Mouse (Mus musculus): ENCODE results near the gene Emx2. TPM values are rescaled to one million over a fixed set of nuclear protein-coding genes. Genes with fewer than 3 reads are reported as not detected.

Gene Emx2
- polyA plus RNA-seq, 1 experiment from 2014 or later = 18.2 TPM

- H3K4me2 ChIP-seq (replicated peaks) = no peak overlapping the region
- WGBS = 20% methylated on average over 13 of the region's 13 CpGs
Observed at GRCm38 (mm10) chr19:59453591-59453990, 4.6 kb upstream of the Emx2 start.

GRCm38 (mm10) chr19:59454196-59454595, 4.0 kb upstream of the Emx2 start:
- H3K36me3 ChIP-seq = no peaks in the 10 kb centered on the region
- no peak overlapping the region for H3K4me2 ChIP-seq (replicated peaks)
- peaks cover 44% of the 10 kb centered on the region for H3K4me1 ChIP-seq
- under 1% methylated on average over 18 of the region's 18 CpGs for WGBS
- 0 out of 2 replicates have a peak overlapping the region, but pooled peaks have one; percentile 2 for H3K27ac ChIP-seq (replicated peaks)
- H3K9me3 ChIP-seq (replicated peaks) = no peaks in the 10 kb centered on the region
- no peak overlapping the region for H3K4me3 ChIP-seq (replicated peaks)
- H3K9ac ChIP-seq = no peak overlapping the region
- ATAC-seq (ENCODE audit: insufficient number of reproducible peaks, low FRiP score, low TSS enrichment, low read depth) = peak; percentile 60; the same call in 1 of the 2 replicates
- H3K27me3 ChIP-seq = peaks cover 89% of the 10 kb centered on the region

More at GRCm38 (mm10) chr19:59453591-59453990, 4.6 kb upstream of the Emx2 start:
- H3K9me3 ChIP-seq (replicated peaks) = no peaks in the 10 kb centered on the region
- ATAC-seq (ENCODE audit: insufficient number of reproducible peaks, low FRiP score, low TSS enrichment, low read depth) = no peak
- no peak overlapping the region for H3K9ac ChIP-seq
- H3K27ac ChIP-seq (replicated peaks) = no peak overlapping the region
- H3K27me3 ChIP-seq = peaks cover 94% of the 10 kb centered on the region
- peaks cover 41% of the 10 kb centered on the region for H3K4me1 ChIP-seq
- no peak overlapping the region for H3K4me3 ChIP-seq (replicated peaks)
- no peaks in the 10 kb centered on the region for H3K36me3 ChIP-seq

- ATAC-seq (ENCODE audit: insufficient number of reproducible peaks, low FRiP score, low TSS enrichment, low read depth) = no peak
- H3K4me1 ChIP-seq = peaks cover 52% of the 10 kb centered on the region
- H3K27me3 ChIP-seq = peaks cover 85% of the 10 kb centered on the region
- WGBS = 18% methylated on average over 7 of the region's 7 CpGs
- H3K9me3 ChIP-seq (replicated peaks) = no peaks in the 10 kb centered on the region
- H3K27ac ChIP-seq (replicated peaks) = no peak overlapping the region
- H3K36me3 ChIP-seq = no peaks in the 10 kb centered on the region
- H3K9ac ChIP-seq = no peak overlapping the region
- H3K4me3 ChIP-seq (replicated peaks) = peak overlapping the region; percentile 47; the same call in 1 of the 2 replicates
- peak overlapping the region; percentile 60 for H3K4me2 ChIP-seq (replicated peaks)
Observed at GRCm38 (mm10) chr19:59455671-59456070, 2.5 kb upstream of the Emx2 start.

- H3K9me3 ChIP-seq (replicated peaks) = no peaks in the 10 kb centered on the region
- 1% methylated on average over 23 of the region's 23 CpGs for WGBS
- peak overlapping the region; percentile 47 for H3K4me3 ChIP-seq (replicated peaks)
- H3K4me1 ChIP-seq = peaks cover 41% of the 10 kb centered on the region
- ATAC-seq (ENCODE audit: insufficient number of reproducible peaks, low FRiP score, low TSS enrichment, low read depth) = peak; percentile 21; the same call in 1 of the 2 replicates
- H3K27me3 ChIP-seq = peaks cover 81% of the 10 kb centered on the region
- H3K27ac ChIP-seq (replicated peaks) = peak overlapping the region; percentile 84
- H3K36me3 ChIP-seq = no peaks in the 10 kb centered on the region
- H3K9ac ChIP-seq = peak overlapping the region; percentile 34
- H3K4me2 ChIP-seq (replicated peaks) = peak overlapping the region; percentile 60
Observed at GRCm38 (mm10) chr19:59457011-59457945, 894 bp upstream of the Emx2 start.

GRCm38 (mm10) chr19:59458743-59459135, 567 bp downstream of the Emx2 start:
- WGBS = under 1% methylated on average over 15 of the region's 15 CpGs
- Histone ChIP-seq H3K27me3 (peaks cover 80% of the 10 kb centered on the region), H3K36me3 (no peaks in the 10 kb centered on the region), H3K4me1 (peaks cover 41% of the 10 kb centered on the region), H3K9ac (peak overlapping the region; percentile 57), H3K4me2 (replicated peaks) (peak overlapping the region; percentile 60), H3K27ac (replicated peaks) (peak overlapping the region; percentile 84), H3K4me3 (replicated peaks) (peak overlapping the region; percentile 47), H3K9me3 (replicated peaks) (no peaks in the 10 kb centered on the region)
- ATAC-seq (ENCODE audit: insufficient number of reproducible peaks, low FRiP score, low TSS enrichment, low read depth) = no peak

GRCm38 (mm10) chr19:59459158-59459781, 1.1 kb downstream of the Emx2 start:
- peak overlapping the region; percentile 84 for H3K27ac ChIP-seq (replicated peaks)
- peak overlapping the region; percentile 47 for H3K4me3 ChIP-seq (replicated peaks)
- peaks cover 41% of the 10 kb centered on the region for H3K4me1 ChIP-seq
- H3K36me3 ChIP-seq = no peaks in the 10 kb centered on the region
- peak overlapping the region; percentile 57 for H3K9ac ChIP-seq
- no peak for ATAC-seq (ENCODE audit: insufficient number of reproducible peaks, low FRiP score, low TSS enrichment, low read depth)
- peaks cover 81% of the 10 kb centered on the region for H3K27me3 ChIP-seq
- under 1% methylated on average over 75 of the region's 75 CpGs for WGBS
- H3K4me2 ChIP-seq (replicated peaks) = peak overlapping the region; percentile 60
- H3K9me3 ChIP-seq (replicated peaks) = no peaks in the 10 kb centered on the region

- H3K9me3 ChIP-seq (replicated peaks) = no peaks in the 10 kb centered on the region
- ATAC-seq (ENCODE audit: insufficient number of reproducible peaks, low FRiP score, low TSS enrichment, low read depth) = no peak
- peaks cover 81% of the 10 kb centered on the region for H3K27me3 ChIP-seq
- WGBS = under 1% methylated on average over 19 of the region's 19 CpGs
- peak overlapping the region; percentile 84 for H3K27ac ChIP-seq (replicated peaks)
- H3K4me2 ChIP-seq (replicated peaks) = peak overlapping the region; percentile 60
- H3K4me3 ChIP-seq (replicated peaks) = peak overlapping the region; percentile 47
- H3K4me1 ChIP-seq = peaks cover 37% of the 10 kb centered on the region
- H3K9ac ChIP-seq = peak overlapping the region; percentile 57
- no peaks in the 10 kb centered on the region for H3K36me3 ChIP-seq
Observed at GRCm38 (mm10) chr19:59459811-59460241, 1.7 kb downstream of the Emx2 start.

- Histone ChIP-seq H3K9ac (peak overlapping the region; percentile 57; the same call in 1 of the 2 replicates), H3K27me3 (peaks cover 80% of the 10 kb centered on the region), H3K4me1 (peaks cover 35% of the 10 kb centered on the region), H3K27ac (replicated peaks) (peak overlapping the region; percentile 84), H3K9me3 (replicated peaks) (no peaks in the 10 kb centered on the region), H3K36me3 (no peaks in the 10 kb centered on the region), H3K4me3 (replicated peaks) (peak overlapping the region; percentile 47), H3K4me2 (replicated peaks) (peak overlapping the region; percentile 60)
- 3% methylated on average over 34 of the region's 34 CpGs for WGBS
- no peak for ATAC-seq (ENCODE audit: insufficient number of reproducible peaks, low FRiP score, low TSS enrichment, low read depth)
Observed at GRCm38 (mm10) chr19:59460328-59461115, 2.4 kb downstream of the Emx2 start.

GRCm38 (mm10) chr19:59461481-59462421, 3.6 kb downstream of the Emx2 start:
- H3K27ac ChIP-seq (replicated peaks) = peak overlapping the region; percentile 53
- no peaks in the 10 kb centered on the region for H3K36me3 ChIP-seq
- peak overlapping the region; percentile 21; the same call in 1 of the 2 replicates for H3K9ac ChIP-seq
- H3K27me3 ChIP-seq = peaks cover 79% of the 10 kb centered on the region
- ATAC-seq (ENCODE audit: insufficient number of reproducible peaks, low FRiP score, low TSS enrichment, low read depth) = no peak
- H3K4me3 ChIP-seq (replicated peaks) = peak overlapping the region; percentile 47
- no peaks in the 10 kb centered on the region for H3K9me3 ChIP-seq (replicated peaks)
- 11% methylated on average over 36 of the region's 36 CpGs for WGBS
- H3K4me1 ChIP-seq = peaks cover 25% of the 10 kb centered on the region
- H3K4me2 ChIP-seq (replicated peaks) = peak overlapping the region; percentile 60
